Mouse (Mus musculus): Measurements from ENCODE around the gene Rhbdl3.

DNA sequence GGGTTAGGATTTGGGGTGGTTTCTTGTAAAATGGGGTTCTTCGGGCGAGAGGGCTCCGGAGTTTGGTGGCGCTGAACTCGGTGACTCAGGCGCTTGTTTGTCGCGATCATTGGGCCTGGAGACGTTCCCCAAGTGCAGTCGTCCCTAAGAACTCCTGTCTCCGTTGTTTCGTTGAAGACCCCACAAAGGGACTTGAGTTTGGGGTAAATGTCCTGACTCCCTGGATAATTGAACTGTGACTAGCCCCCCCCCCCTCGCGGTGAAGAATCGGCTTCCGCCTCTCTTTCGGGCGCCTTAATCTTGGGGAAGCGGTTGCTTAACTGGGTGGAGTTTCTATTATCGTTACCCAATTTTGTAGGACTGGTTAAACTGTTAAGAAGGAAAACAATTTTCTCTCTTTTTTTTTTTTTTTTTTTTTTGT lies 82.9 kb downstream of the Rhbdl3 start:
- TF ChIP-seq CTCF (IDR thresholded peaks at IDR 0.05; ENCODE audit: extremely low read depth, insufficient read depth, low read length) (no peak), POLR2A (IDR thresholded peaks at IDR 0.05; ENCODE audit: extremely low read depth, insufficient read depth, low read length) (no peak)

Data from cortical plate, adult 2 months (tissue).